Mouse (Mus musculus) thymus, adult 2 months (tissue): ENCODE results near the gene Arhgdig.

Source experiments
- CTCF ChIP-seq: fragments of 200-500 bp; IDR thresholded peaks from 2 replicates; pipeline ENCODE4 v1.5.1; 2012; ENCODE audit warnings: mild to moderate bottlenecking, control low read depth, low read length, moderate library complexity, borderline replicate concordance; ENCODE audit not compliant: control insufficient read depth, poor library complexity, insufficient read depth; ENCODE audit errors: extremely low read depth
- POLR2A ChIP-seq: fragments of 200-500 bp; IDR thresholded peaks from 2 replicates; pipeline ENCODE4 v1.6.1; 2012; ENCODE audit warnings: mild to moderate bottlenecking, low read length, control low read depth, moderate library complexity; ENCODE audit not compliant: control insufficient read depth, poor library complexity, insufficient read depth; ENCODE audit errors: extremely low read depth

- TF ChIP-seq CTCF (no peak), POLR2A (no peak)
These were observed 14.9 kb downstream of the Arhgdig start for GRCm38 (mm10) chr17:26192481-26193190.
